Mouse (Mus musculus): Measurements from ENCODE around the gene Nup133.

DNA sequence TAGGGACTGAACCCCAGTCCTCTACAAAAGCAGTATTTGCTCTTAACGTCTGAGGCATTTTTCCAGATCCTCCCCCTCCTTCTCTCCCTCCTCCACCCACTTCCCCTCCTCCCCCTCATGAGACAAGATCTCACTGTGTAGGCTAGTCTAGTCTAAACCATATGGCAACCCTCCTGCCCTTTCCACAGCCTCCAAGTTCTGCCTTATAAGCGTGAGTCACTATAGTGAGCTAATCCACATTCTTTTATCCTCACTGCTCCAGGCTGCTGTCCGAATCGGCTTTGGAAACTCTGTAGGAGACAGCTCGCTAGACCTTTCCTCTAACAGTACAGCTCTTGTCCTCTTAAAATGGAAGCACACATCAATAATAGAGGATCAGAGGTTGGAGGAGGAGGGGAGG is 82.1 kb downstream of the Nup133 start:
- no peak for TF ChIP-seq POLR2A (IDR thresholded peaks at IDR 0.05; ENCODE audit: insufficient read length, low read depth)
- no peak for TF ChIP-seq TCF12 (IDR thresholded peaks at IDR 0.05; ENCODE audit: insufficient read depth, poor library complexity, severe bottlenecking)
- TF ChIP-seq POLR2AphosphoS2 (IDR thresholded peaks at IDR 0.05; ENCODE audit: insufficient read length, low read depth), result no peak
- TF ChIP-seq TCF3 (IDR thresholded peaks at IDR 0.05; ENCODE audit: insufficient read length, low read depth), result no peak
- TF ChIP-seq USF1 (IDR thresholded peaks at IDR 0.05; ENCODE audit: low read depth), result no peak
- TF ChIP-seq E2F4 (IDR thresholded peaks at IDR 0.05; ENCODE audit: insufficient read depth), result no peak
- no peak for TF ChIP-seq SRF (IDR thresholded peaks at IDR 0.05; ENCODE audit: control insufficient read depth, insufficient read length, low read depth)
- TF ChIP-seq MAX (IDR thresholded peaks at IDR 0.05; ENCODE audit: low read depth), result no peak
- no peak for TF ChIP-seq REST (IDR thresholded peaks at IDR 0.05; ENCODE audit: insufficient read depth, insufficient read length)
- no peak for TF ChIP-seq MYOG (IDR thresholded peaks at IDR 0.05; ENCODE audit: control insufficient read depth in 1 of 3, insufficient read depth in 1 of 3, insufficient read length in 2 of 3, low read depth in 2 of 3)
- TF ChIP-seq MYOD1 (IDR thresholded peaks at IDR 0.05; ENCODE audit: control insufficient read depth in 1 of 3, insufficient read length in 2 of 3, low read depth in 2 of 3), result no peak
- no peak for TF ChIP-seq CEBPB (IDR thresholded peaks at IDR 0.05; ENCODE audit: insufficient read depth, poor library complexity, severe bottlenecking)
